Mouse (Mus musculus): ENCODE measurements around the gene Gm16368. TPM values are rescaled to one million over a fixed set of nuclear protein-coding genes. Genes with fewer than 3 reads are reported as not detected.

Gene Gm16368
- not detected for total RNA-seq (2023)

GRCm38 (mm10) chr12:88083397-88083796, at the start of gene Gm16368:
TSS of gene Gm16368 (plus strand) at chr12:88083697.

Other genes starting within 250 kb of the Gm16368 start
- not detected for gene Gm2001, start 241.4 kb upstream of the Gm16368 start, total RNA-seq (2023)
- gene Gm2016, start 209.6 kb upstream of the Gm16368 start, total RNA-seq (2023): not detected
- gene Gm2022, start 188.3 kb upstream of the Gm16368 start, total RNA-seq (2023): not detected
- gene Gm2035, start 163.8 kb upstream of the Gm16368 start, total RNA-seq (2023): not detected
- not detected for gene Gm2042, start 129.6 kb upstream of the Gm16368 start, total RNA-seq (2023)
- gene Gm2075, start 71.8 kb upstream of the Gm16368 start, total RNA-seq (2023): not detected
- gene Gm6803, start 64.9 kb upstream of the Gm16368 start, total RNA-seq (2023): not detected
- not detected for gene Gm2056, start 56.7 kb upstream of the Gm16368 start, total RNA-seq (2023)
- not detected for gene Gm10436, start 98.4 kb downstream of the Gm16368 start, total RNA-seq (2023)
- gene Gm8332, start 166.4 kb downstream of the Gm16368 start, total RNA-seq (2023): not detected
- gene Gm5662, start 190.8 kb downstream of the Gm16368 start, total RNA-seq (2023): not detected
- not detected for gene Gm5039, start 240.3 kb downstream of the Gm16368 start, total RNA-seq (2023)